Mouse (Mus musculus): ENCODE measurements around the gene Ifna9.
"Not testable (repeated sequence)": the region's sequence is repeated elsewhere in the genome, so short reads cannot be mapped to it uniquely, and the experiment has no call there.

The Ifna9 gene

DNA sequence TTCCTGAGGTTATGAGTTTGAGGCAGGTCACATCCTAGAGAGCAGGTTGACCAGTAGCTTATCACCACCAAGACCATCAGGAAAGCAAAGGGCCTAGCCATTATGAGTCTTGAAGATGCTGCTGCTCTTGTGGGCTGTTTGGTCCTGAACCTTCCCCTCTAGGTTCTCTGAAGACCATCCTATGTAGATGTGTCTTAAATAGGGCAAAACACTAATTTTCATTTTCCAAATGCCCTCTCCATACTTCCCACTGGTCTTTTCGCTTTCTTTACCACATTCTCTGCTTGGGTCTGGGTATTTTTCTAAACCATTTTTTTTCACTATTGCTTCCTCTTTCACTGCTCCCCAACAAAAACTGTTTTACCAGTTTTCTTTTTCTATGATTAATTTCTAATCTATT, at the start of gene Ifna9:
Gene Ifna9, minus strand, starts transcription at position 101 of the 400 bp plus-strand sequence.
- no peak for DNase-seq (ENCODE audit: low spot score in 2 of 2)

DNA sequence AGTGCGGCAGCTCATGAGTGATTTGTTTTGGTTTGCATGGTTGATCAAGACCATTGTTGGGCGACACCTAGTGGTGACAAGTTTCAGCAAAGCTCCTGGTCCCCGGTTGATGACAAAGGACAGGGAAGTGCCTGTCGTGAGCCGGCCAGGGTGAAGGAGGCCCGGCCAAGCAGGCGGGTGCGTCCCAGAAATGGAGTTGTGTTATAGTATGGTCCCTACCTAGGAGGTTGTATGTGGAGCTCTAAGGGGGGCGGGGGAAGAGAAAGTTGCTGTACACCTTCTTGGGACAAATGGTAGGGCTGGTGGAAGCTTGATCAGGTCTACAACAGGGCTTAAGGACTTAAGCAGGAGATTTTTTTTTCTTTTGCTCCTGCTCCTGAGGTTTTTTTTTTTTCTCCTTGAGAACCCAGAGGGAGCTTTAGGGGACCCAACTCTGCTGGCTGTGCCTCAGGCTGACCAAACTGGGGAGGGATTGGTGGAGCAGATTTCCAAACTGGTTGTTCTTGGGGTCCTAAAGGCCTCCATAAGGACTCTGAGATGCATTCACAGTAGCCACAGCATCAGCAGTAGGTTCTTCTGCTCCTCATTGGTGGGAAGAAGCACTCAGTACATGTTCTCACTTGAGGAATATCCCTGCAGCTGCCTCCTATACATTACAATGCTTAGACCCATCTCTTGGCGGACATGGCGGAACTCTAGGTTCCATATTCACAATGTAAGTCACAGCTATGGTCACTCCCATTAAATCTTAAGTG, 49.1 kb upstream of the Ifna9 start:
- DNase-seq (ENCODE audit: low spot score in 2 of 2), result peak; percentile 70 to 91

DNA sequence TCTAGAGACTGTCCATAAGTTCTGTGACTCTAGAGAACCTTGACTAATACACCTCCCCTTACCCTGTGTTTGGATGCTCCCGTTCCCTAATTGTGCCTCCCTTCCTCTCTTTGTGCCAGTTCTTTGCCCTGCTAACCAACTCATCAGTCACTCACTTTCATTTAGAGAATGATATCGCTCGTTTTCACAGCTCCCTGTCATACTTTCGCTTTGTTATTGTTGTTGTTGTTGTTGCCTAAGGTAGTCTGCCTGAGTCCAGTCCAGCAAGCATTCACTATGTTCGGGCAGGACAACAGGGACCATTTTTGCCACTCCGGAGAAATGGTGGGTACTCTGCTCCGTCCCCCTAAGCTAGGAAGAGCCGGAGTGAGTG, 48.5 kb upstream of the Ifna9 start:
- DNase-seq (ENCODE audit: low spot score in 2 of 2), result no peak

DNA sequence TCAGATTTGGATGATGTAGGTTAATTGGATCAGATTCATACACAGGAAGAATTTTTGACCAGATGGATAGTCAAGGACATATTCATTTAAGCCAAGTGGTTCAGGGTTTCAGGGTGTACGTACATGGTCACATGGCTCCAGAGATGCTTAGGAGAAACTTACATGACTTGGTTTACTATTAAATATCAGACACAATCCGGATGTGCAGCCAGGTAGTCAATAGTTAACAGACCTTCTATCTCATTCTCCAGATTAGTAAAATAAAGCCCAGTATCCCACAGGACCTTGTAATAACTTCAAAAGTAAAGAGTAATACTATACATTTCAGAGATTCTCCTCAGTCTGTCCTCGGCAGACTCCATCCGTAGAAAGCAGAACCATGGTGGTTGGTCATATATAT, 42.1 kb upstream of the Ifna9 start, which contains the start of gene C87499:
Gene C87499, minus strand, starts transcription at position 101 of the 400 bp plus-strand sequence.
- DNase-seq (ENCODE audit: low spot score in 2 of 2), result no peak

DNA sequence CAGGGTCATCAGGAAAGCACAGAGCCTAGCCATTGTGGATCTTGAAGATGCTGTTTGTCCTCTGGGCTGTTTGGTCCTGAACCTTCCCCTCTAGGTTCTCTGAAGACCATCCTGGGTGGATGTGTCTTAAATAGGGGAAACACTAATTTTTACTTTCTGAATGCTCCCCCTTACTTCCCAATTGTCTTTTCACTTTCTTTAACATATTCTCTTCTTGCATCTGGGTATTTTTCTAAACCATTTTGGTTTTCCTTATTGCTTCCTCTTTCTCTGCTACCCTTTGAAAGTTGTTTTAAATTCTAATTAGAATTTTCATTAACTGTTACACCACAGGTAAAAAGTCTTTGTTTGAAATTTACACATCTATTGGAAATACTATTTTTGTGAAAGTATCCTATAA, 11.1 kb upstream of the Ifna9 start, which contains the start of gene Ifna12:
Gene Ifna12, minus strand, starts transcription at position 101 of the 400 bp plus-strand sequence.
- DNase-seq (ENCODE audit: low spot score in 2 of 2), result no peak

DNA sequence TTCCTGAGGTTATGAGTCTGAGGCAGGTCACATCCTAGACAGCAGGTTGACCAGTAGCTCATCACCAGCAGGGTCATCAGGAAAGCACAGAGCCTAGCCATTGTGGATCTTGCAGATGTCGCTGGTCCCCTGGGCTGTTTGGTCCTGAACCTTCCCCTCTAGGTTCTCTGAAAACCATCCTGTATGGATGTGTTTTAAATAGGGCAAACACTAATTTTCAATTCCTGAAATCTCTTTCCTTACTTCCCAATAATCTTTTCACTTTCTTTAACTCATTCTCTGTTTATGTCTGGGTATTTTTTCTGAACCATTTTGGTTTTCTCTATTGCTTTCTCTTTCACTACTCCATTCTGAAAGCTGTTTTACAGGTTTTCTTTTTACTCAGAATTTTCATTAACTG, 20.5 kb downstream of the Ifna9 start, which contains the start of gene Ifna14:
Gene Ifna14, minus strand, starts transcription at position 101 of the 400 bp plus-strand sequence.
- DNase-seq (ENCODE audit: low spot score in 2 of 2), result no peak

DNA sequence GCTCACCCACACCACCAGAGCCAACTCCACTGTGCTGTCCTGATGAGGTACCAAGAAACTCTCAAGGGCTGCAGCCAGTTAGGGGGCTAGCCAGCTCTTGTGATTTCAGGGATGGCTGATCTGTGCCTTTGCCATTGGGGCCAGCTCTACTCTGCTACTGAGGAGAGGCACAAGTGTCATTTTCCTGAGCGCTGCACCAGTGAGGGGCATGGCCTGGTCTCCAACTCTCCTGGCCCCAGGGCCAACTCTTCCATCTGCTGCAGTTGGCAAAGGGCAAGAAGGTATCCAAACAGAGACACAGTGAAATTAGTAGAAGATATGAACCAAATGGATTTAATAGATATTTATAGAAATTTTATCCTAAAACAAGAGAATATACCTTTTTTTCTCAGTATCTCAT, 30.4 kb downstream of the Ifna9 start:
- DNase-seq (ENCODE audit: low spot score in 2 of 2), result no peak

DNA sequence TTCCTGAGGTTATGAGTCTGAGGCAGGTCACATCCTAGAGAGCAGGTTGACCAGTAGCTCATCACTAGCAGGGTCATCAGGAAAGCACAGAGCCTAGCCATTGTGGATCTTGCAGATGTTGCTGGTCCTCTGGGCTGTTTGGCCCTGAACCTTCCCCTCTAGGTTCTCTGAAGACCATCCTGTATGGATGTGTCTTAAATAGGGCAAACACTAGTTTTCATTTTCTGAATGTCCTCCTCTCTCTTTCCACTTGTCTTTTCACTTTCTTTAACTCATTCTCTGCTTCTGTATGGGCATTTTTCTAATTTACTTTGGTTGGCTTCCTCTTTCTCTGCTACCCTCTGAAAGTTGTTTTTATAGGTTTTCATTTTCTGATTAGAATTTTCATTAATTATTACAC, 34.0 kb downstream of the Ifna9 start, which contains the start of gene Ifna15:
Gene Ifna15, minus strand, starts transcription at position 101 of the 400 bp plus-strand sequence.
- not testable (repeated sequence) for DNase-seq (ENCODE audit: low spot score in 2 of 2)

DNA sequence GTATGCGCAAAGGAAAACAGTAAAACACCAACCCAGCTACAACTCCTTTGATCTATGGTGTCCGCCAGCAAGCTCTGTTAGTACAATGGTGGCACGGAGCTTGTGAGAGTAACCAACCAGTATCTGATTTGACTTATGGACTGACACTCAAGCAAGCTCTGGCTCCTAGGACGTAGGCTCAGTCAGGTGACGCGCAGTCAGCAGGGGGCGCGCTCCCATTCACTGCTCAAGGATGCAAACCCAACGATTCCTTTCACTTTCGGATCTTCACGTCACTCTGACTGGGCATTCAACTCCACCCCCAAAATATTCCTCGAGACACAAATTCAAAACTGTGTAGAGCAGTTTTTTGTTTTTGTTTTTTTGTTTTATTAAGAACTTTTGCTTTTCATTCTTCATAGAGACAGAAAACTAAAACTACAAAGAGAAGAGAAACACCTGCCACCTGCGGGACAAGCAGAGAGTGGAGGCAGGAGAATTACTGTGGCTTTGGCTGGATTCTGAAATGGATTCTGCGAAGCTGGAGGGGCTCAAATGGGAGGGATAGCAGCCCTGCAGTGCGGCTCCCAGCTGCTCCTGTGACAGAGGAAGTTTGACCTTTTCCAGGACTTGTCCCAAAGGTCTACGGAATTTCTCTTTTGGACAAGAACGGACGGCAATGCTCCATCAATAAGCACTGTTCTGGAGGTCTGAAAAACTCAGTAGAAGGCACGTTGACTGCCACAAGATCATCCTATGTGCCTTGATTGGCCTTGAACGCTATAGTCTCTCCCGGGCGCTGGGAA, 41.8 kb downstream of the Ifna9 start:
- DNase-seq (ENCODE audit: low spot score in 2 of 2), result peak; percentile 59 to 66

DNA sequence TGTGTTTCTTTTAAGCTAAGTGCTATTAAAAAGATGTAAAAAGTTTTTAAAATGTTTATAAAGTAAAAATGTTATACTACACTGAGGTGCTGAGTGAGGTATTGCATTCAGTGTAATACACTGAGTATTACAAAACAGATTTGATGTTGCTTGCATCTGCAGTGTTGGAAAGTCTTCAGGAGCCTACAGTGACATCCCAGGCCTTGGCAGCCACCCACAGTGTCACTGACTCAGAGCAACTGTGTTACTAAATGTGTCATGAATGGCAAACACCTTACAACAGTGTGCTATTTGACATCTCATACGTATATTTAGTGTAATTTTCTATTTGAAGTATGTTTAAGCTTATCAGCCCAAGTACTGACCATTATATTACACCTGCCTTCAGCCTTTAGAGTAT, 44.2 kb downstream of the Ifna9 start:
- no peak for DNase-seq (ENCODE audit: low spot score in 2 of 2)

DNA sequence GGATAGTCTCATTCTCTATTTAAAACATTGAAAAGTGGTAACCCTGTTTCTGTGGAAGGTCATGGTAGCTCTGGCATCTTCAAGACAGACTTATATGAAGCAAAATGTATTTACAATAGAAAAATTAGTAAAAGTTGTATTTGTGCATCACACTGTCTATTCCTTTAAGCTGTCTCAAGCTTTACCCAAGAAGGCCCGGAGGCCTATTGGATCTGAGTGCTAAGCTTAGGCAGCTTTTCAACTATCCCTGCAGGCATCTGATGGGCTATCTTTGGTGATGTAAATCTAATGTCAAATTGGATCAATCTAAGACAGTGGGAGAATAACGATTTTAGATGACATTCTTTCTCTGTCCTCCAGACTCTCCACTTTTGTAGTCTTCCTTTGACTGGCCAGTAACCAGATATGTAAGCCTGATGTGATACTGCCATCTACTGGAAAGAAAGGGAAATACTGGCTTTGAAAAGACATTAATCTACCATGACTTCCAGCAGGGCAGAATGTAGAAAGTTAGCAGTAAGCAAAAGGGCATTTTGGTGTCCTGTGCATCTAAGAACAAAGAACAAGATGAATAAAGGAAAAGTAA, 48.4 kb downstream of the Ifna9 start:
- DNase-seq (ENCODE audit: low spot score in 2 of 2), result no peak
